Mouse (Mus musculus) megakaryocyte, embryonic 14.5 days (primary cell): ENCODE results near the gene Ptpn22. TPM values are rescaled to one million over a fixed set of nuclear protein-coding genes. Genes with fewer than 3 reads are reported as not detected.
A peak's percentile ranks its signal among the peaks of the same experiment; 100 is the strongest.

Experiments used
- H3K27me3 ChIP-seq: replicated peaks from 2 replicates; pipeline ENCODE3; 2012; ENCODE audit warnings: inconsistent platforms
- H3K36me3 ChIP-seq: replicated peaks from 2 replicates; pipeline ENCODE3; 2012; ENCODE audit warnings: low read length, inconsistent platforms, mixed read lengths
- H3K4me1 ChIP-seq: 2 replicates; pipeline ENCODE4 v1.6.1; 2012; ENCODE audit warnings: inconsistent platforms
- H3K4me3 ChIP-seq: replicated peaks from 2 replicates; pipeline ENCODE3; 2012; ENCODE audit warnings: moderate library complexity, mild to moderate bottlenecking, inconsistent platforms
- H3K9me3 ChIP-seq: 2 replicates; pipeline ENCODE4 v1.6.1; 2012; ENCODE audit warnings: inconsistent platforms
- FLI1 ChIP-seq: IDR thresholded peaks from 2 replicates; pipeline ENCODE4 v1.6.1; 2012; ENCODE audit warnings: low read length, inconsistent platforms, mixed read lengths
- GATA1 ChIP-seq: IDR thresholded peaks from 3 replicates; pipeline ENCODE4 v1.6.1; 2012; ENCODE audit warnings: mixed read lengths, low read length, inconsistent platforms, borderline replicate concordance
- polyA plus RNA-seq: library from polyadenylated mRNA; stranded (reverse); fragments of >175 nt; gene quantifications from 2 replicates; pipeline ENCODE4 v1.2.3, GENCODE M21; 2012; ENCODE audit warnings: low replicate concordance; ENCODE audit not compliant: insufficient read depth

The Ptpn22 gene
- polyA plus RNA-seq, 1 experiment: 3.6 TPM

- Histone ChIP-seq H3K4me3 (no peak overlapping the region), H3K4me1 (peaks cover 73% of the 10 kb centered on the region), H3K36me3 (no peaks in the 10 kb centered on the region), H3K9me3 (no peaks in the 10 kb centered on the region), H3K27me3 (no peaks in the 10 kb centered on the region)
- no peak for TF ChIP-seq GATA1
- TF ChIP-seq FLI1: no peak
Measured at GRCm38 (mm10) chr3:103857036-103857805, 2.4 kb upstream of the Ptpn22 start.

GRCm38 (mm10) chr3:103857977-103858563 is 1.5 kb upstream of the Ptpn22 start:
- H3K4me3 ChIP-seq: no peak overlapping the region
- TF ChIP-seq FLI1 (no peak), GATA1 (no peak)
- no peaks in the 10 kb centered on the region for H3K27me3 ChIP-seq
- no peaks in the 10 kb centered on the region for H3K9me3 ChIP-seq
- H3K4me1 ChIP-seq: peaks cover 72% of the 10 kb centered on the region
- peaks cover under 1% of the 10 kb centered on the region for H3K36me3 ChIP-seq

GRCm38 (mm10) chr3:103859851-103860391 is 326 bp downstream of the Ptpn22 start:
- H3K4me1 ChIP-seq: peaks cover 75% of the 10 kb centered on the region
- no peaks in the 10 kb centered on the region for H3K9me3 ChIP-seq
- H3K4me3 ChIP-seq: peak overlapping the region; percentile 90
- H3K36me3 ChIP-seq: peaks cover 7% of the 10 kb centered on the region
- TF ChIP-seq FLI1 (no peak), GATA1 (no peak)
- no peaks in the 10 kb centered on the region for H3K27me3 ChIP-seq

GRCm38 (mm10) chr3:103862721-103863220 is 3.2 kb downstream of the Ptpn22 start:
- Histone ChIP-seq H3K4me3 (no peak overlapping the region), H3K9me3 (no peaks in the 10 kb centered on the region), H3K36me3 (peaks cover 20% of the 10 kb centered on the region), H3K4me1 (peaks cover 68% of the 10 kb centered on the region), H3K27me3 (no peaks in the 10 kb centered on the region)
- TF ChIP-seq FLI1 (no peak), GATA1 (no peak)

GRCm38 (mm10) chr3:103864200-103864599 is 4.6 kb downstream of the Ptpn22 start:
- TF ChIP-seq FLI1: no peak
- no peak for TF ChIP-seq GATA1
- H3K36me3 ChIP-seq: peaks cover 20% of the 10 kb centered on the region
- H3K9me3 ChIP-seq: no peaks in the 10 kb centered on the region
- no peaks in the 10 kb centered on the region for H3K27me3 ChIP-seq
- H3K4me1 ChIP-seq: peaks cover 61% of the 10 kb centered on the region
- H3K4me3 ChIP-seq: no peak overlapping the region

GRCm38 (mm10) chr3:103867424-103867971 is 7.9 kb downstream of the Ptpn22 start:
- Histone ChIP-seq H3K4me3 (no peak overlapping the region), H3K27me3 (no peaks in the 10 kb centered on the region), H3K4me1 (peaks cover 43% of the 10 kb centered on the region), H3K9me3 (no peaks in the 10 kb centered on the region), H3K36me3 (peaks cover 30% of the 10 kb centered on the region)
- TF ChIP-seq GATA1 (no peak), FLI1 (no peak)

GRCm38 (mm10) chr3:103868008-103868407 is 8.4 kb downstream of the Ptpn22 start:
- TF ChIP-seq FLI1: no peak
- no peak for TF ChIP-seq GATA1

GRCm38 (mm10) chr3:103872663-103873098 is 13.1 kb downstream of the Ptpn22 start:
- Histone ChIP-seq H3K4me1 (peaks cover 28% of the 10 kb centered on the region), H3K36me3 (peaks cover 42% of the 10 kb centered on the region), H3K27me3 (no peaks in the 10 kb centered on the region), H3K9me3 (no peaks in the 10 kb centered on the region), H3K4me3 (peak overlapping the region; percentile 47)
- TF ChIP-seq FLI1: no peak

More at GRCm38 (mm10) chr3:103868008-103868407, 8.4 kb downstream of the Ptpn22 start:
- H3K4me1 ChIP-seq: peaks cover 43% of the 10 kb centered on the region
- no peak overlapping the region for H3K4me3 ChIP-seq
- no peaks in the 10 kb centered on the region for H3K27me3 ChIP-seq
- peaks cover 30% of the 10 kb centered on the region for H3K36me3 ChIP-seq
- H3K9me3 ChIP-seq: no peaks in the 10 kb centered on the region

GRCm38 (mm10) chr3:103874329-103874728 is 14.7 kb downstream of the Ptpn22 start:
- Histone ChIP-seq H3K4me1 (peaks cover 21% of the 10 kb centered on the region), H3K4me3 (no peak overlapping the region), H3K27me3 (no peaks in the 10 kb centered on the region), H3K36me3 (peaks cover 51% of the 10 kb centered on the region), H3K9me3 (no peaks in the 10 kb centered on the region)
- no peak for TF ChIP-seq FLI1
- TF ChIP-seq GATA1: no peak
